Mouse (Mus musculus) brain, embryonic 14.5 days (tissue): Measurements from ENCODE around the gene Thra.

Experiments
- CTCF ChIP-seq: fragments of 200-500 bp; IDR thresholded peaks from 2 replicates; pipeline ENCODE4 v1.5.1; 2012; ENCODE audit warnings: inconsistent platforms, mild to moderate bottlenecking, moderate library complexity, borderline replicate concordance; ENCODE audit not compliant: insufficient read depth, insufficient read length; ENCODE audit errors: extremely low read depth
- POLR2A ChIP-seq: fragments of 200-500 bp; IDR thresholded peaks from 2 replicates; pipeline ENCODE4 v1.6.1; 2012; ENCODE audit warnings: mild to moderate bottlenecking, inconsistent platforms, borderline replicate concordance; ENCODE audit not compliant: poor library complexity, insufficient read depth, insufficient read length, severe bottlenecking; ENCODE audit errors: extremely low read depth

DNA sequence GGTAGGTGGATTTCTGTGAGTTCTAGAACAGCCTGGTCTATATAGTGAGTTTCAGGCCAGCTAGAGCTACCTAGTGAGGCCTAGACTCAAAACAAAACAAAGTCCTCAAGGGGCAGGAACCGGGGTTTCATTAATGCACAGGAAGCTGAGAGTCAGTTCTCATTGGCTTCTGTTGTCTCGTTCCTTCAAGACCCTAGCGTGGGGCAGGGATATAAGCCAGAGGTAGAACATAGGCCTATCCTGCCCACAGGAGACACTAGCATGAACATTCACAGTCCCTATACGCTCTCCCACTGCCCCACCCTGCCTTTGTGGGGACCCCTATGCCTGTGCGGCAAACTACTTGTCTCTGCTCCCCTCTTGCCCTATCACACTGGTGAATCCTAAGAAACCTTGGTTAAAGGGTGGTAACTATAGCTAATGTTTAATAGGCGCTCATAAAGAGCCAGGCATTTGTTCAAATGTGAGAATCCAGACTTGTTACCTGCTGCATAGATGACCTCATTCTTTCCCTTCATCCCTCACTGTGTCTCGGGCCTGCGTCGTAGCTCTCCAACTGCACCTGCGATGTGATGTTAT, 12.2 kb downstream of the Thra start:
- no peak for TF ChIP-seq CTCF
- no peak for TF ChIP-seq POLR2A
